Mouse (Mus musculus) layer of hippocampus, postnatal 25 days (tissue): Measurements from ENCODE around the gene BC035044. TPM values are rescaled to one million over a fixed set of nuclear protein-coding genes. Genes with fewer than 3 reads are reported as not detected.
"Not testable (repeated sequence)": the region's sequence is repeated elsewhere in the genome, so short reads cannot be mapped to it uniquely, and the experiment has no call there.

Experiments used
- DNase-seq, 2 experiments: peaks; one replicate each; pipeline ENCODE4 v3.0.0; 2022; ENCODE audit warnings: mixed read lengths in 2 of 2, low spot score in 1 of 2; ENCODE audit errors: extremely low spot score in 1 of 2
- total RNA-seq, 2 experiments: library from RNA; stranded (reverse); gene quantifications; 2 replicates each; pipeline ENCODE4 v1.2.3; 2021

BC035044 gene
- total RNA-seq, 2 experiments from 2014 or later: 1.5 to 2.3 TPM

GRCm38 (mm10) chr6:128851151-128851550 is 39.8 kb downstream of the BC035044 start:
- no peak for DNase-seq

- DNase-seq: no peak
These were observed 40.3 kb downstream of the BC035044 start for GRCm38 (mm10) chr6:128850671-128851070.

- DNase-seq: peak in 1 of 2 experiments; percentile 59
These were observed 41.0 kb downstream of the BC035044 start for GRCm38 (mm10) chr6:128849902-128850301.

GRCm38 (mm10) chr6:128847401-128847800 is 43.5 kb downstream of the BC035044 start:
- DNase-seq: no peak

GRCm38 (mm10) chr6:128845998-128846542 is 44.9 kb downstream of the BC035044 start:
- no peak for DNase-seq

GRCm38 (mm10) chr6:128845319-128845979 is 45.5 kb downstream of the BC035044 start:
- peak; percentile 59 to 83 for DNase-seq

- DNase-seq: no peak
These were observed 46.3 kb downstream of the BC035044 start for GRCm38 (mm10) chr6:128844586-128845080.

- DNase-seq: peak in 1 of 2 experiments; percentile 24
These were observed 46.8 kb downstream of the BC035044 start for GRCm38 (mm10) chr6:128844131-128844530.

GRCm38 (mm10) chr6:128843479-128843992 is 47.4 kb downstream of the BC035044 start:
- DNase-seq: peak in 1 of 2 experiments; percentile 41

- peak; percentile 94 to 96 for DNase-seq
These were observed 47.9 kb downstream of the BC035044 start for GRCm38 (mm10) chr6:128842945-128843478.

- no peak for DNase-seq
These were observed 48.5 kb downstream of the BC035044 start for GRCm38 (mm10) chr6:128842356-128842944.

GRCm38 (mm10) chr6:128841327-128842089 is 49.4 kb downstream of the BC035044 start:
- no peak for DNase-seq

GRCm38 (mm10) chr6:128840669-128841068 is 50.3 kb downstream of the BC035044 start:
- DNase-seq: not testable (repeated sequence)

GRCm38 (mm10) chr6:128839921-128840320 is 51.0 kb downstream of the BC035044 start:
- no peak for DNase-seq

- peak; percentile 43 to 62 for DNase-seq
These were observed 51.6 kb downstream of the BC035044 start for GRCm38 (mm10) chr6:128839266-128839771.

- DNase-seq: peak; percentile 91 to 93
These were observed 52.3 kb downstream of the BC035044 start for GRCm38 (mm10) chr6:128838342-128839265.

- DNase-seq: no peak
These were observed 53.2 kb downstream of the BC035044 start for GRCm38 (mm10) chr6:128837454-128838341.

GRCm38 (mm10) chr6:128836955-128837334 is 54.0 kb downstream of the BC035044 start:
- DNase-seq: no peak
